Mouse (Mus musculus) naive thymus-derived CD4-positive, alpha-beta T cell, adult 2 months (primary cell): ENCODE results near the gene Dlgap4.

Experiments used
- DNase-seq: peaks from one replicate; pipeline ENCODE4 v3.0.0-alpha.2; 2011; ENCODE audit warnings: low read depth

Gene Dlgap4

GRCm38 (mm10) chr2:156803698-156804372, 190.3 kb downstream of the Dlgap4 start:
- DNase-seq = no peak

DNA sequence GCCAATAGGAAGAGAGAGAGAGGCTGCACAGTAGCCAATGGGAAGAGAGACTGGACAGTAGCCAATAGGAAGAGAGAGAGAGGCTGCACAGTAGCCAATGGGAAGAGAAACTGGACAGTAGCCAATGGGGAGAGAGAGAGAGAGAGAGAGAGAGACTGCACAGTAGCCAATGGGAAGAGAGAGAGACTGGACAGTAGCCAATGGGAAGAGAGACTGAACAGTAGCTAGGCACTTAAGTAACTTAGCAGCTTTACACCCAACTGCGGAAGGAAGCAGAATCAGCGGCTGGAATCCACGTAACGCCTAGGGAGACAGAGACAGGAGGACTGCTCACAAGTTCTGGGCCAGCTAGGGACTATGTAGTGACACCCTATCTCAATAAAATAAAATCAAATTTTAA, 191.1 kb downstream of the Dlgap4 start:
- DNase-seq = no peak

DNA sequence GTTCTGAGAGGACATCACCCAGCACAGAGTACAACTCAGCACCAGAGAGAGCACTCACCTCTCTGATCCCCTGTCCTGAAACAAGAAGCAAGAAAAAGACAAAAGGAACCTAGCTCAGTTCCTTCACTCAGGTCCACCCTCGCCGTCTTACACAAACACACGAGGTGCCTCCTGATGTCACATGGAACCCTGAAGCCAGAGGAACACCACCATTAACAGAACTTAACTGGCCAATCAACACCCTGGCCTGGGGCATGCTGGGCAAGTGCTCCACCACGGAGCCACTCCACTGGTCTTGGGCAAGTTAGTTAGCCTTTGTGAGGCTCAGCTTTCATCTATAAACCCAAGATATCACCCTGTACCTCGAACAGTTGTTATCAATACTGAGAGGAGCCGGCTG, 193.4 kb downstream of the Dlgap4 start:
- DNase-seq = no peak

GRCm38 (mm10) chr2:156809579-156809978, 196.1 kb downstream of the Dlgap4 start:
- DNase-seq = peak; percentile 71

DNA sequence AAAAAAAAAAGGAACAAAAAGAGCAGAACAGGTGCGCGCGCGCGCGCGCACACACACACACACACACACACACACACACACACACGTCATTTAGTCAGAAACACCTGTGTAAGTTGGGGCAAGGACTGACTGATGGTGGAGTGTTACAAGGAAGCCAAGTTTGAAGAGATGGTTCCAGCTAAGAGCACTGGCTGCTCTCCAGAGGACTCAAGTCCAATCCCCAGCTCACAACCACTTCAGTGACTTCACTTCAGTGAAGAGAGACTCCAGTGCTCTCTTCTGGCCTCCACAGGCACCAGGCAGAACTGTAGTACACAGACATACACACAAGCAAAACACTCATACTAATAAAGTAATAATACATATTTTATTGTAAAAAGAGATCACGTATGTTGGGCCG, 197.2 kb downstream of the Dlgap4 start:
- no peak for DNase-seq

GRCm38 (mm10) chr2:156811556-156811955, 198.1 kb downstream of the Dlgap4 start:
- no peak for DNase-seq
